Mouse (Mus musculus) testis, postnatal 14 days (tissue): ENCODE measurements around the gene Chml.

Experiments used
- DNase-seq: peaks from one replicate; pipeline ENCODE4 v3.0.0; 2021; ENCODE audit warnings: low spot score

Chml gene

GRCm38 (mm10) chr1:175648615-175649014 lies 44.1 kb downstream of the Chml start:
- no peak for DNase-seq

- no peak for DNase-seq
These were observed 45.7 kb downstream of the Chml start for GRCm38 (mm10) chr1:175646952-175647351.

- DNase-seq = no peak
These were observed 49.0 kb downstream of the Chml start for GRCm38 (mm10) chr1:175643496-175644265.

GRCm38 (mm10) chr1:175640435-175641150 lies 52.1 kb downstream of the Chml start:
- DNase-seq = no peak

- DNase-seq = no peak
These were observed 53.6 kb downstream of the Chml start for GRCm38 (mm10) chr1:175639072-175639471.

GRCm38 (mm10) chr1:175637677-175638076 lies 55.0 kb downstream of the Chml start:
- DNase-seq = no peak

- no peak for DNase-seq
These were observed 60.2 kb downstream of the Chml start for GRCm38 (mm10) chr1:175632470-175632869.
